Mouse (Mus musculus) kidney, postnatal 0 days (tissue): ENCODE measurements around the gene Noct. TPM values are rescaled to one million over a fixed set of nuclear protein-coding genes. Genes with fewer than 3 reads are reported as not detected.

Source experiments
- ATAC-seq: fragments of 200-750 bp; cut with Nextera tagmentation; replicated peaks from 2 replicates; pipeline ENCODE4 v1.8.0; 2017; ENCODE audit warnings: low read depth, moderate number of reproducible peaks, moderate TSS enrichment, moderate library complexity; ENCODE audit not compliant: low FRiP score
- DNase-seq: peaks from one replicate; pipeline ENCODE4 v3.0.0-alpha.2; 2016; ENCODE audit warnings: low spot score
- H3K27ac ChIP-seq: fragments of 300-500 bp; sonication (generic); 2 replicates; pipeline ENCODE4 v1.5.1; 2014; ENCODE audit warnings: mild to moderate bottlenecking
- H3K27me3 ChIP-seq: fragments of 300-500 bp; sonication (generic); 2 replicates; pipeline ENCODE4 v1.6.1; 2014; ENCODE audit warnings: low read length, mixed read lengths; ENCODE audit not compliant: insufficient read depth
- H3K36me3 ChIP-seq: fragments of 300-500 bp; sonication (generic); 2 replicates; pipeline ENCODE4 v1.6.1; 2014; ENCODE audit warnings: low read length, mixed read lengths; ENCODE audit not compliant: insufficient read depth
- H3K4me1 ChIP-seq: fragments of 300-500 bp; sonication (generic); replicated peaks from 2 replicates; pipeline ENCODE4 v1.6.1; 2014; ENCODE audit warnings: antibody characterized with exemption, low read length, mixed read lengths; ENCODE audit not compliant: insufficient read depth
- H3K4me2 ChIP-seq: fragments of 300-500 bp; sonication (generic); 2 replicates; pipeline ENCODE4 v1.6.1; 2014; ENCODE audit warnings: mild to moderate bottlenecking, low read length, moderate library complexity, mixed read lengths
- H3K4me3 ChIP-seq: fragments of 300-500 bp; sonication (generic); replicated peaks from 2 replicates; pipeline ENCODE4 v1.5.1; 2014; ENCODE audit warnings: low read depth, low read length
- H3K9ac ChIP-seq: fragments of 300-500 bp; sonication (generic); 2 replicates; pipeline ENCODE4 v1.6.1; 2014; ENCODE audit warnings: low read depth, low read length
- H3K9me3 ChIP-seq: fragments of 300-500 bp; sonication (generic); replicated peaks from 2 replicates; pipeline ENCODE4 v1.6.1; 2016; ENCODE audit warnings: low read length, inconsistent platforms, mixed read lengths
- CTCF ChIP-seq: IDR thresholded peaks from 2 replicates; pipeline ENCODE4 v1.5.1; 2016; ENCODE audit warnings: antibody characterized with exemption, low read depth, mild to moderate bottlenecking, moderate library complexity
- WGBS: fragments of 180-500 bp; shearing (Covaris S2); extraction: QIAGEN DNeasy Blood & Tissue Kit; methylation state at CpG from one replicate; pipeline ENCODE4 v1.1.7; 2014; 5-methylcytosine and 5-hydroxymethylcytosine counted together
- polyA plus RNA-seq: library from polyadenylated mRNA; unstranded; fragments of >200 nt; fragmentation: Nextera tagmentation; extraction: Ambion mirVana; gene quantifications from 2 replicates; pipeline ENCODE4 v1.2.1, GENCODE M21; 2015

The Noct gene
- polyA plus RNA-seq, 1 experiment from 2014 or later, result 7.1 TPM

DNA sequence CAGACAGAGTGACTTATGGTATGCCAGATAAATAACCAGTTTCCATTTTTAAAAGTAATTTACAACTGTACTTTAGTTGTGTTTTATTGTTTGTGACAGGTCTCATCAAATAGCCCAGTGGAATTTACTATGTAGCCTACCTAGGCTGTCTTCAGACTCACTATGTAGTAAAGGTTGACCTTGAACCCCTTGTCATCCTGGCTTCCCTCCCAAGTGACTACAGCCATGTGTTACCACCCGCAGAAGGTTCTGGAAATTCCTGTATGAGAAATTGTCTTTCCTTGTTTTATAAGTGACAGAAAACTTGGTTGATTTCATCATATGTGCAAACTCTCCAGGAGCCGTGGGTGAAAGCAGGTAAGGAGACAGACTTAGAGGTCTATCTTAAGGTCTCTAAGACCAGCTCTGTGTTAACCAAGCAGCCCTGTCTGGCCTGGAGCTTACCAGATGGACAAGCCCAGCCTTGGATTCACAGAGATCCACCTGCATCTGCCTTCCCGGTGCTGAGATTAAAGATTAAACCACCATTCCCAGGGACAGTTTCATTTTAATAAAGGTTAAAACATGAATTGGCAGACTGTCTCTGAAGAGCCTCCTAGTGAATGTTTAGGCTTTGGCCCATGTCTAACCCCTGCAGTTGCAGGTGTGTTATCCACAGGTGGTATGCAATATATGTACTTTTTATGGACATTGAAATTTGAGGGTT lies 8.1 kb downstream of the Noct start:
- WGBS, result 76% methylated on average over 3 of the region's 3 CpGs
- Histone ChIP-seq H3K4me3 (no peak overlapping the region), H3K9ac (no peak overlapping the region), H3K4me1 (0 out of 2 replicates have a peak, but pooled peaks cover 5% of the 10 kb centered on the region), H3K4me2 (no peak overlapping the region), H3K36me3 (no peaks in the 10 kb centered on the region), H3K9me3 (no peaks in the 10 kb centered on the region), H3K27ac (no peak overlapping the region), H3K27me3 (no peaks in the 10 kb centered on the region)
- ATAC-seq (no peak), DNase-seq (no peak)
- no peak for TF ChIP-seq CTCF

DNA sequence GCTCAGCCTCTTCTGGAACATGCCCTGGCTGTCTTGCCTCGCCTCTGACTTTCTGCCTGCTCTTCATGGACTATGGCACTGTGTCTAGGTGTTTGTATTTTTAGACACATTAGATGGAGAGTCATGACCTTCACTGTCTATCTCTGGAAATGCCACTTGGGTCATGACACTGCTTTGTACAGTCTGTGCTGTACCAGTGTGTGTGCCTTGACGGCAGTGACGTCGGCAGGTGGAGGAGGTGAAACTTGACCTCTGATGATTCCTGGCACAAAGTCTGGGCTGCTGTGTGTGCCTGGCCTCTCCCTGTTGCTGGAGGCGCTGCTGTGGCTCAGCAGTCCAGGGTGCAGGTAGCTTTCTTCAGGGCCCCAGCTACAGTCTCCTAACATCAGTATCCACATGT lies 9.2 kb downstream of the Noct start:
- Histone ChIP-seq H3K36me3 (no peaks in the 10 kb centered on the region), H3K9me3 (no peaks in the 10 kb centered on the region), H3K27ac (no peak overlapping the region), H3K9ac (no peak overlapping the region), H3K4me1 (0 out of 2 replicates have a peak, but pooled peaks cover 5% of the 10 kb centered on the region), H3K4me2 (no peak overlapping the region), H3K27me3 (no peaks in the 10 kb centered on the region), H3K4me3 (no peak overlapping the region)
- 33% methylated on average over 5 of the region's 5 CpGs for WGBS
- ATAC-seq (peak; percentile 70), DNase-seq (no peak)
- TF ChIP-seq CTCF, result no peak

GRCm38 (mm10) chr3:51233918-51234751 lies 9.9 kb downstream of the Noct start:
- Histone ChIP-seq H3K4me3 (no peak overlapping the region), H3K9me3 (no peaks in the 10 kb centered on the region), H3K4me2 (0 out of 2 replicates have a peak overlapping the region, but pooled peaks have one; percentile 10), H3K36me3 (no peaks in the 10 kb centered on the region), H3K27ac (no peak overlapping the region), H3K4me1 (0 out of 2 replicates have a peak, but pooled peaks cover 5% of the 10 kb centered on the region), H3K9ac (no peak overlapping the region), H3K27me3 (no peaks in the 10 kb centered on the region)
- DNase-seq (peak; percentile 94), ATAC-seq (peak; percentile 81)
- peak; percentile 98 for TF ChIP-seq CTCF
- WGBS, result 32% methylated on average over 13 of the region's 13 CpGs

DNA sequence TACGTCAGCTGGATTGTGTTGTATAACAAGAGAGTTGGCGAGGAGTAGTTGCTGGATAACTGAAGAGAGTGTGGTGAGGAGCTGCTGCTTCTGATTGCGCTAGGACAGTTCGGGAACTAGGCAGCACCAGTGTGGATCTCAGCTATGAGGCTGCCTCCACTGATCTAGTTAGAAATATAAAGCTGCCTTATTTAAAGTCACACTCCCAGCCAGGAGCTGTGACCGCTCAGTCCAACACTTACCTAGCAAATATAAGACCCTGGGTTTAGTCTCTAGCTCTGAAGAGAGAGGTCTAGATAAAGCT lies 10.5 kb downstream of the Noct start:
- no peaks in the 10 kb centered on the region for H3K9me3 ChIP-seq
- no peak overlapping the region for H3K27ac ChIP-seq
- no peak for TF ChIP-seq CTCF
- 0 out of 2 replicates have a peak, but pooled peaks cover 5% of the 10 kb centered on the region for H3K4me1 ChIP-seq
- DNase-seq (no peak), ATAC-seq (no peak; the same call in 1 of the 2 replicates)
- no peak overlapping the region for H3K9ac ChIP-seq
- H3K27me3 ChIP-seq, result no peaks in the 10 kb centered on the region
- 0 out of 2 replicates have a peak overlapping the region, but pooled peaks have one; percentile 10 for H3K4me2 ChIP-seq
- 68% methylated on average over 5 of the region's 5 CpGs for WGBS
- H3K4me3 ChIP-seq, result no peak overlapping the region
- no peaks in the 10 kb centered on the region for H3K36me3 ChIP-seq

- 0 out of 2 replicates have a peak, but pooled peaks cover 5% of the 10 kb centered on the region for H3K4me1 ChIP-seq
- DNase-seq, result no peak
- WGBS, result 76% methylated on average over 7 of the region's 7 CpGs
- no peak overlapping the region for H3K4me3 ChIP-seq
- no peak overlapping the region for H3K27ac ChIP-seq
- H3K36me3 ChIP-seq, result no peaks in the 10 kb centered on the region
- H3K4me2 ChIP-seq, result no peak overlapping the region
- H3K9me3 ChIP-seq, result no peaks in the 10 kb centered on the region
- H3K27me3 ChIP-seq, result no peaks in the 10 kb centered on the region
- H3K9ac ChIP-seq, result no peak overlapping the region
- no peak for TF ChIP-seq CTCF
- ATAC-seq, result no peak
Observed at GRCm38 (mm10) chr3:51238515-51238914, 14.3 kb downstream of the Noct start.

DNA sequence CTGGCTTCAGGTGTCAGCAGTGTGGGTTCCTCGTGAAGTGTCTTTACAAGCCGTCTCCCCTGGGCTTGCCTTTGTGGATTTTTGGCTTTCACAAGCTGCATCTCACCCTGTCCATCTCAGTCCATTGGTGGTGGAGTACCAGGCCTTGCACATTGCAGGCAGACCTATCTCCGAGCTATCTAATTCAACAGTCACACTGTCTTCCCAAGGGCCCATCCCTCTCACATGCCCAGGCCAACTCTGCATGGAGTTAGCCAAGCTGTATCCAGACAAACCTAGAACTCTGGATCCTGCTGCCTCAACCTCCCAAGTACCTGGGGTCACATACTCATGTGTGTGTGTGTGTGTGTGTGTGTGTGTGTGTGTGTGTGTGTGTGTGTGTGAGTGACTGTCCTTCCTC lies 15.3 kb downstream of the Noct start:
- 91% methylated on average over 3 of the region's 3 CpGs for WGBS
- ATAC-seq, result no peak
- Histone ChIP-seq H3K27me3 (no peaks in the 10 kb centered on the region), H3K36me3 (no peaks in the 10 kb centered on the region), H3K9me3 (no peaks in the 10 kb centered on the region), H3K4me2 (no peak overlapping the region), H3K27ac (no peak overlapping the region), H3K4me3 (no peak overlapping the region), H3K4me1 (no peaks in the 10 kb centered on the region), H3K9ac (no peak overlapping the region)
- no peak for DNase-seq
- TF ChIP-seq CTCF, result no peak
